Mouse (Mus musculus) stomach, postnatal 0 days (tissue): Measurements from ENCODE around the gene Enho. TPM values are rescaled to one million over a fixed set of nuclear protein-coding genes. Genes with fewer than 3 reads are reported as not detected.

ENCODE experiments used
- ATAC-seq: fragments of 200-750 bp; cut with Nextera tagmentation; 2 replicates; pipeline ENCODE4 v1.8.0; 2017; ENCODE audit not compliant: low FRiP score, low TSS enrichment
- DNase-seq: peaks from one replicate; pipeline ENCODE4 v3.0.0-alpha.2; 2016; ENCODE audit warnings: low spot score
- H3K27ac ChIP-seq: fragments of 300-500 bp; sonication (generic); replicated peaks from 2 replicates; pipeline ENCODE4 v1.5.1; 2014; ENCODE audit warnings: mild to moderate bottlenecking, control low read depth
- H3K27me3 ChIP-seq: fragments of 300-500 bp; sonication (generic); 2 replicates; pipeline ENCODE4 v1.6.1; 2014; ENCODE audit warnings: low read length; ENCODE audit not compliant: control insufficient read depth, insufficient read depth
- H3K36me3 ChIP-seq: fragments of 300-500 bp; sonication (generic); 2 replicates; pipeline ENCODE4 v1.6.1; 2014; ENCODE audit warnings: low read length, mixed read lengths; ENCODE audit not compliant: control insufficient read depth, insufficient read depth
- H3K4me1 ChIP-seq: fragments of 300-500 bp; sonication (generic); replicated peaks from 2 replicates; pipeline ENCODE4 v1.6.1; 2014; ENCODE audit warnings: antibody characterized with exemption; ENCODE audit not compliant: control insufficient read depth, insufficient read depth
- H3K4me2 ChIP-seq: fragments of 300-500 bp; sonication (generic); replicated peaks from 2 replicates; pipeline ENCODE4 v1.6.1; 2014; ENCODE audit warnings: low read depth, mild to moderate bottlenecking, control low read depth, moderate library complexity
- H3K4me3 ChIP-seq: fragments of 300-500 bp; sonication (generic); 2 replicates; pipeline ENCODE4 v1.5.1; 2014; ENCODE audit warnings: low read depth, low read length, control low read depth
- H3K9ac ChIP-seq: fragments of 300-500 bp; sonication (generic); 2 replicates; pipeline ENCODE4 v1.6.1; 2014; ENCODE audit warnings: mild to moderate bottlenecking, low read length, control low read depth, mixed read lengths
- H3K9me3 ChIP-seq: fragments of 300-500 bp; sonication (generic); 2 replicates; pipeline ENCODE4 v1.6.1; 2016; ENCODE audit warnings: low read length; ENCODE audit not compliant: control insufficient read depth
- CTCF ChIP-seq: IDR thresholded peaks from 2 replicates; pipeline ENCODE4 v1.5.1; 2016; ENCODE audit warnings: antibody characterized with exemption, low read depth, mild to moderate bottlenecking, moderate library complexity
- EP300 ChIP-seq: optimal IDR thresholded peaks from 2 replicates; pipeline ENCODE3; 2016; ENCODE audit warnings: antibody characterized with exemption
- WGBS: fragments of 180-500 bp; shearing (Covaris S2); extraction: QIAGEN DNeasy Blood & Tissue Kit; methylation state at CpG from one replicate; pipeline ENCODE4 v1.1.7; 2014; 5-methylcytosine and 5-hydroxymethylcytosine counted together
- polyA plus RNA-seq: library from polyadenylated mRNA; unstranded; fragments of >200 nt; fragmentation: Nextera tagmentation; extraction: Ambion mirVana; gene quantifications from 2 replicates; pipeline ENCODE4 v1.2.1, GENCODE M21; 2015

Enho gene
- polyA plus RNA-seq, 1 experiment from 2014 or later: 50.5 TPM

DNA sequence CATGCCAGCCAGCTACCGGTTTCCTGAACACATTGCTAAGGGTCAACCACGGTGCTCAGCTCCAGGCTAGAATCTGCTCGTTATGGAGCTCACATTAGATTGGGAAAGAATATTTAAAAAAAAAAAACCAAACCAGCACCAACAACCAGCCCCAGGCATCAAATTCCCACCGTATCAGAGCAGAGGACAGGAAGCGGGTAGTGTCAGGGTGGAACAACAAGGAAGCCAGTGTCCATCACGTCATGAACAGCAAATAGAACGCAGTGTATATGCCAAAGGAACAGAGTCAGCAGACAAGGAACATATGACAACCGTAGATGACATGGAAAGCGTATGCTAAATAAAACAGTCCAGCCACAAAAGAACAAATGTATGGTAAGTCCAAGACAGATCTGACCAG lies 7.1 kb downstream of the Enho start:
- Histone ChIP-seq H3K27ac (no peak overlapping the region), H3K4me3 (no peak overlapping the region), H3K9ac (no peak overlapping the region), H3K4me1 (peaks cover 8% of the 10 kb centered on the region; the same call in 1 of the 2 replicates), H3K36me3 (no peaks in the 10 kb centered on the region), H3K9me3 (no peaks in the 10 kb centered on the region), H3K27me3 (no peaks in the 10 kb centered on the region), H3K4me2 (no peak overlapping the region)
- no peak for ATAC-seq
- 74% methylated on average over 9 of the region's 9 CpGs for WGBS
- DNase-seq: no peak
- TF ChIP-seq EP300 (no peak), CTCF (no peak)

DNA sequence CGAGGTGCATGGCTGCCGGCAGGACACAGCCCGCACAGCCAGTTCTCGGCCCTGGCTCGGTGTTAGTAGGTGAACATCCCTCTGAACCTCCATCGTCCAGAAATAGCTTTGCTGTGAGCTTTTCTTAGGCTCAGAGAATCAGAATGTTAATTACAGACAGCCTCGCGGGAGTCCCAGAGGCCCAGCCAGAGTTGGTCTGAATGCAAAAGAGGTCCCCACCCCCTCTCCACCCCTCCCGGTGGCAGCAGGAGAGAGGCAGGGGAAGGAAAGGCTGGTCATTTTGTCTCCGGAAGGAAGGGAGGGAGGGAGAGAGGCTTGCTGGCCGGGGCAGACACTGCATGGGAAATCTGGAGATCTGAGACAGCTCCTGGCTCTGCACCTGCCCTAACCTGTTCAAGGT lies 8.7 kb downstream of the Enho start:
- Histone ChIP-seq H3K27me3 (no peaks in the 10 kb centered on the region), H3K9ac (no peak overlapping the region), H3K4me2 (0 out of 2 replicates have a peak overlapping the region, but pooled peaks have one; percentile 11), H3K9me3 (no peaks in the 10 kb centered on the region), H3K27ac (peak overlapping the region; percentile 56), H3K4me1 (peaks cover 8% of the 10 kb centered on the region; the same call in 1 of the 2 replicates), H3K36me3 (no peaks in the 10 kb centered on the region), H3K4me3 (no peak overlapping the region)
- DNase-seq: peak; percentile 25
- no peak; the same call in 1 of the 2 replicates for ATAC-seq
- WGBS: 4% methylated on average over 11 of the region's 11 CpGs
- TF ChIP-seq EP300 (no peak), CTCF (no peak)

DNA sequence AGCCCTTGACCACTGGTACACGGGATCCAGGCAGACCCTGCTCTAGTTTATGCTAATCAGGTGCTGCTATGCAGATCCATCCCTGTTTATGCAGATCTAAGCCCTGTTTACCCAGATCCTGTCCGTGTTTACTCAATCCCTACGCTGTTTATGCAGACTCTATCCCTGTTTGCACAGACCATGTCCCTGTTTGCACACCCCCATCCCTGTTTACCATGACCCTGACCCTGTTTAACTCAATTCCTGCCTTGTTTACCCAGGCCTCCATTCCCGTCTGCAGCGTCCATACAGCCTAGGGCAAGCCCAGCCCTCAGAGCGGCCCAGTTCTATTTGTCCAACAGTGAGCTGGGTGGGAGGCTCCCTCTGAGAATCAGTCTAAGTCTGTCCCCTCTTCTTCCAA lies 9.9 kb downstream of the Enho start:
- Histone ChIP-seq H3K4me1 (peaks cover 8% of the 10 kb centered on the region; the same call in 1 of the 2 replicates), H3K27ac (0 out of 2 replicates have a peak overlapping the region, but pooled peaks have one; percentile 35), H3K4me3 (no peak overlapping the region), H3K27me3 (no peaks in the 10 kb centered on the region), H3K36me3 (no peaks in the 10 kb centered on the region), H3K9me3 (no peaks in the 10 kb centered on the region), H3K9ac (no peak overlapping the region), H3K4me2 (no peak overlapping the region)
- ATAC-seq: peak; percentile 47; the same call in 1 of the 2 replicates
- WGBS: 43% methylated on average over 6 of the region's 6 CpGs
- DNase-seq: no peak
- no peak for TF ChIP-seq CTCF
- TF ChIP-seq EP300: no peak

DNA sequence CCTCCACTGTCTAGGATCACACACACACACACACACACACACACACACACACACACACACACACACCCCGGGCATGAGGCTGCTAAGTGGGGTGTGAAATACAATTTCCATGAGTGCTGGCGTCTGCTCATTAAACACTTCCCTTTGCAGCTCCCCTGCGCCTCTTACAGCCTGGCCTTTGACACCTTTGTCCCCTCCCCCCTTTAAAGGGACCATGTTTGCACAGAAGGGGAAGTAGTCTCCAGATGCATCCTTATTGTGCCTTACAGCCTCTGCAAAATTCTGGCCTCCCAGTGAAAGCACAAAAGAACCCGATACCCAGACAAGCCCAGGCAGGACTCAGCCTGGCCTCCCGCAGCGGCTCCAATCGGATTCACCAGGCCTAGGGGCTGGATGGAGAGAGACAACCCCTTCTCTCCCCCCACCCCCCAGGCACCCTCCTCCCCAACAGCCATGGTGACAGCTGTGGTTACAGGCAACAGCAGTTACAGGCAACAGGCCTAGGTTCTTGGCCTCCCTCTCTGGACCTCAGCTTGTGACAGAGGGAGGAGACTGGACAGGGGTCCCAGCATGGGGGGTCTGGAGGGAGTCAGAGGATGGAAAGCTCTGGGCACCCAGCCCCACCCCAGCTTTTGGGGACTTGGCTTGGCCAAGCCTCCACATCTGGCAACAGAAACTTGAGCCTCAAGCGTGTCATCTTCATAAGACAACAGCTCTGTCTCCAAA lies 11.8 kb downstream of the Enho start:
- TF ChIP-seq EP300 (no peak), CTCF (no peak)
- no peaks in the 10 kb centered on the region for H3K27me3 ChIP-seq
- WGBS: 9% methylated on average over 6 of the region's 8 CpGs
- peak overlapping the region; percentile 78 for H3K27ac ChIP-seq
- no peak overlapping the region for H3K4me3 ChIP-seq
- DNase-seq (peak; percentile 35), ATAC-seq (peak; percentile 71)
- H3K4me1 ChIP-seq: peaks cover 8% of the 10 kb centered on the region; the same call in 1 of the 2 replicates
- no peaks in the 10 kb centered on the region for H3K36me3 ChIP-seq
- no peak overlapping the region for H3K4me2 ChIP-seq
- H3K9ac ChIP-seq: no peak overlapping the region; the same call in 1 of the 2 replicates
- H3K9me3 ChIP-seq: no peaks in the 10 kb centered on the region

DNA sequence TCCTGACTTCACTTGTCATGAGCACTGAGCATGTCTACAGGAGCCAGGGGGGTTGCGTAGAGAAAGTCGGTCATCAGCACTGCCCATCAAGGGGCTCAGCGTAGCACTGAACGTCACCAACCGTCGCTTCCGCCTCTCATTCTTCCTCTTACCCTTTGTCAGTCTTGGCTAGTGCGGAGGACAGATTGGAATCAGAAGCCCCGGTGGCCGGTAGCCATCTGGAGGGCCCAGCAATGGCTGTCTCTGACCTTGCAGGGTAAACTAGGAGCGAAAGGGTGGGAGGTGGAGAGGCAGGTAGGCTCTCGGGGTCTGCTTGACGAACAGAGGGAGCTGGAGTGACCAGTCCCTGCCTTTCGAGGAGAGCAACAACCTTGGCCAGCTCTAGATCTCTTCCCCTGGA lies 18.1 kb downstream of the Enho start:
- Histone ChIP-seq H3K27ac (no peak overlapping the region), H3K4me1 (no peaks in the 10 kb centered on the region), H3K4me2 (no peak overlapping the region), H3K36me3 (no peaks in the 10 kb centered on the region), H3K9me3 (no peaks in the 10 kb centered on the region), H3K27me3 (no peaks in the 10 kb centered on the region), H3K4me3 (no peak overlapping the region), H3K9ac (no peak overlapping the region)
- TF ChIP-seq EP300 (no peak), CTCF (no peak)
- WGBS: 87% methylated on average over 14 of the region's 14 CpGs
- ATAC-seq (no peak), DNase-seq (no peak)
